Mouse (Mus musculus) layer of hippocampus, postnatal 10 days (tissue): ENCODE results near the gene Cacna1h. TPM values are rescaled to one million over a fixed set of nuclear protein-coding genes. Genes with fewer than 3 reads are reported as not detected.
A peak's percentile ranks its signal among the peaks of the same experiment; 100 is the strongest.

Experiments
- DNase-seq, 2 experiments: peaks; one replicate each; pipeline ENCODE4 v3.0.0; 2021; ENCODE audit warnings: low spot score in 2 of 2
- long read RNA-seq: library from polyadenylated mRNA; stranded (forward); transcript quantifications from one replicate; pipeline ENCODE4 v2.0.0, GENCODE M21; 2023
- total RNA-seq, 2 experiments: library from RNA; stranded (reverse); gene quantifications; 2 replicates each; pipeline ENCODE4 v1.2.3; 2021

Gene Cacna1h
- 100 to 1,000 TPM in 1 of 2 experiments, 10 to 100 TPM in 1; 91.4 to 104 TPM for total RNA-seq
- long read RNA-seq, full-length matches to known transcripts: 3 of 17 reads
- long read RNA-seq, partial matches to known transcripts: 7 of 17 reads
- long read RNA-seq, other reads (novel, unspliced or antisense): 7 of 17 reads

DNA sequence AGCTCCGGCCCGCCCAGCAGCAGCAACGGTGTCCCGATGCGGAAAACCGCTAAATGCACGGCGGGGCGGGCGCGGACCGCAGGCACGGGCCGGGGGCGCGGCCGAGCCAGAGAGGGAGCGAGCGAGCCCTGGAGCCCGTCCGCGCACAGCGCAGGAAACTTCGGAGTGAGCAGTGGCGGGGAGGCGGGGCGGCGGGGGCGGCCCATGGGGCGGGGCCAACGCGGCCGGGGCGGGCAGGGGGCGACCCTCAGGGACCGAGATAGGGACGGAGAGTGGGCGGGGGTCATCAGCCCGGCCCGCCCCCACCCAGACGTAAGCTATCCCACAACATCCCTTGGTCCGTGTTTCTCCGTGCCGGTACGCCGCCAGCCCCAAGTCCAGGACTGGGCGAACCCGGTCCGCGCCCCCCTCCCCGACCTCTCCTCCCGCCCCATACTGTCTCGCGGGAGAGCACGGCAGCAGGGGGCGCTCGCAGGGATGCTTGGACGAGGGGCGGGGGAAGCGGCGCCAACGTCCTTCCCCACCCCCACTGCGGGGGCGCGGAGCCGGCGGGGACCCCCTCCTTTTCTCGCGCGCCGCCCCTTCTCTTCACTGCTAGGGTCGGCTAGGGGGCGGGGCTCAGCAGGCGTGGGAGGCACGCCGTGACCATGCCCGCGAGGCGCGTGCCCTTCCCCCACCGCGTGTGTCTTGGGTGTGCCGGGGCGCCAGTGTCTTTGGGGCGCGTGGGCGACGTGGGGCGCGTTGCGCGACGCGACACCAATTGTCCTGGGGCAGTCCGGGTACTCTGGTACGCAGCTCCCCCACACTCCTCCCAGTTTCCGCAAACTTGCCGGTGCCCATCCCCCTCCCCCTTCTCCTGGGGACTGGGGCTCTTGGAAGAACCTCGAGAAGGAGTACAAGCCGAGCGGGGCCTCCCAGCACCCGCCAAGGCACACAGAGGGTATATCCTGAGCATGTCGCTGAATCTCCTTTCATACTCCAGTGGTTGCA, at the start of gene Cacna1h:
TSS of gene Cacna1h (minus strand) at position 167 of the 990 bp plus-strand sequence.
- DNase-seq: peak; percentile 89 to 93

DNA sequence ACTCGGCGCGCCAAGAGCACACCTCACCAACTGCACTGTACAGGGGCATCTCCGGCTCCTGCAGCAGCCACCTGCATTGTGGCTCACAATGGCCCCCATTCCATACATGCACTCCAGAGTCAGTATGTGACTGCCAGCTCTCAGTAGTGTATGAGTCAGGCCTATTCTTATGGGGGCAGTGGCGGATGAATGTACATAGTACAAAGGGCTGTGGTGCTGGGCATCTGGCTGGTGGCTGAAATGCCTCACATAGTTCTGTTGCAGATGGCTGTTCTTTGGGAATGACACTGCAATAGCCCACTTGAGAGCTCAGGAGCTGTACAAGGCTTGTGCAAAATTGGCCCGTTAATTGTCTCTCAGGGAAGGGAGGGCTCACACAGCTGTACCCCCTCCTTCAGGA, 48.5 kb upstream of the Cacna1h start:
- DNase-seq: no peak

GRCm38 (mm10) chr17:25480820-25481219, 47.2 kb upstream of the Cacna1h start:
- no peak for DNase-seq

DNA sequence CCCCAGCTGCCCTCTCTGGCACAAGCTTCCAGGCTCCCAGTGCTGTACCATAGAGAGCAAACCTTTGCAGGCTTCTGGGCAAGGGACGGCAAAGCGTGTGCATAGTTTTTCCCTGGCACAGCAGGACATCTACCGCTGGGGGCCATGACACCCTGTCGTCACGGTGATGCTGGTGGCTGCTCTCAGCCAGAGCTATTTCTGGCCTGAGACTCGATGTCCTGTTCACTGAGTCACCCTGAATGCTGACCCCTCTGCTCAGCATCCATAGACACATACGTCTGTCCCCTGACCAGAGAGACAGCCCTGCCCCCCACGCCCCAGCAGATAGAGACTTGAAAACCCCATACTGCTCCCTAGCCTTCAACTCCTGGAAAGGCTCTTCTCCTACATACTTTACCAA, 46.6 kb upstream of the Cacna1h start:
- no peak for DNase-seq

DNA sequence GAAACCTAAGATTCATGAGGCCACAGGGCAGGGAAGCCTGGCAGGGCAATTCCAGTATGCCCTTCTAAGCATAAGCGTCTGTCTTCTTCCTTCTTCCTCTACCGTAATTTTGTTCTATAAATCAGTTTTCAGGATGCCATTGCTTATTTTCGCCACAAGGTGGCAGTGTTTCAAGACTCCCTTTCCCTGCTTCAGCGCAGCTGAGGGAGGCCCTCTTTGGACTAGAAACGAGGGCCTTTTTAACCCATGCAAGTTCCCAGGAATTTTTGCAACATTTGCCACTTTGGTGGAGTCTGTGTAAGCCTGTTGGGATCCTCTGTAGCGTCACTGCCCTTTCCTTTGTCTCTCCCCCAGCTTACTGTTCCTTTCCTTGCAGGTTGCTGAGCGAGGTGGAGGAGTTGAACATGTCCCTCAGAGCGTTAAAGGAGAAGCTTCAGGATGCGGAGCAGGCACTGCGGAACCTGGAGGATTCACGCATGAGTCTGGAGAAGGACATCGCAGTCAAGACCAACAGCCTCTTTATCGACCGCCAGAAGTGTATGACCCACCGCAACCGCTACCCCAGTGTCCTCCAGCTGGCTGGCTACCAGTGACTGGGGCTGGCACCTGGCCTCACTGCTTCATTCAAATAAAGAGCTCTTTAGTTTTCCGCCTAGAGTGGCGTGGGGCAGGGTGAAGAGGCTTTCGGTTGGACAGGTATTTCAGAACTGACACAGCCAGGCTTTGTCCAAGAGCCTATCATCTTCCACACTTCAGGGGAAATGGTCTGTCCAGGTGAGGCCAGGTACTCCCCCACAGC, 42.6 kb upstream of the Cacna1h start:
- DNase-seq: peak; percentile 72 to 79

- DNase-seq: peak; percentile 57 to 70
Observed at GRCm38 (mm10) chr17:25474330-25475077, 40.9 kb upstream of the Cacna1h start.

GRCm38 (mm10) chr17:25472044-25472443, 38.5 kb upstream of the Cacna1h start:
- no peak for DNase-seq

GRCm38 (mm10) chr17:25471418-25471817, 37.8 kb upstream of the Cacna1h start:
- DNase-seq: peak; percentile 47 to 50

- peak; percentile 81 to 83 for DNase-seq
Observed at GRCm38 (mm10) chr17:25469798-25470197, 36.2 kb upstream of the Cacna1h start.

GRCm38 (mm10) chr17:25468301-25468700, 34.7 kb upstream of the Cacna1h start:
- DNase-seq: no peak

- no peak for DNase-seq
Observed at GRCm38 (mm10) chr17:25467781-25468180, 34.2 kb upstream of the Cacna1h start.

DNA sequence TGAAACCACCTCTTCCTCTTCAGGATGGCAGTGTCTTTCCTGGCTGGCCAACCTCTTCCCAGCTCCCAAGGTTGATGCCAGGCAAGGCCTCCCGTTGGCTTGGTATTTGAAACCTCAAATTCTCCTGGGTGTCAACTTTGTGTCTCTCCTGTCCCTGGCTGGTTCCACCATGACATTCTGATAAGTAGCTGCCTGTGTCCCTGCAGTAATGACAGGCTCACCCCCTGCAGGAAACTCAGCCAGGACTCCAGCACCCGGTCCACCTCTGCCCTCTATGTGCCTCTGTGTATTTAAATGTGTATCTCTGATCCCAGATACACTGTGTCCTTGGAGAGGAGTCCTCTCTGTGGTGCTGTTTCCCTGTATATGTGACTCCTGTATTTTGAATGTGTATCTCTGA, 32.7 kb upstream of the Cacna1h start:
- no peak for DNase-seq

DNA sequence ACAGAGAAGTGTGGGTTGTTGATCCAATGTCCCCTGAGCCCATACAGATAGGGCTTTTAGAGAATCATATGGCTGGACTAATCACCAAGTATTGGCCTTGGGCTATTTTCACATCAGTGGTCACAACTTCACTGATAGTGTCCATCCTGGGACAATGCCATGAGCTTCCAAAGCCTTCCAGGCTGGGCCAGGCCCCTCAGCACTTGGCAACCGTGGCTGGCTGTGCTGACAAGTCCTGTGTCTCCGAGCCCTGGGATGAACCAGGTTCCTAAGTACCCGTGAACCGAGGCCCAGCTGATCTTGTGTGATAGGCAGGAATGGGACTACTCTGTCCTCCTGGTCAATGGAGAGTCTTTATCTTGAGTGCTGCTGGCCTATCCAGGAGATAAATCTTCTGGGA, 30.5 kb upstream of the Cacna1h start:
- DNase-seq: no peak

- no peak for DNase-seq
Observed at GRCm38 (mm10) chr17:25463326-25463945, 29.9 kb upstream of the Cacna1h start.

GRCm38 (mm10) chr17:25462236-25462875, 28.8 kb upstream of the Cacna1h start:
- peak in 1 of 2 experiments; percentile 35 for DNase-seq

GRCm38 (mm10) chr17:25456540-25456939, 23.0 kb upstream of the Cacna1h start:
- DNase-seq: peak; percentile 58 to 74

GRCm38 (mm10) chr17:25454272-25454671, 20.7 kb upstream of the Cacna1h start, which contains the start of gene Tekt4:
TSS of gene Tekt4 (plus strand) at chr17:25454615.
- DNase-seq: peak in 1 of 2 experiments; percentile 45

- DNase-seq: no peak
Observed at GRCm38 (mm10) chr17:25452246-25452965, 18.8 kb upstream of the Cacna1h start.

- DNase-seq: no peak
Observed at GRCm38 (mm10) chr17:25450329-25450728, 16.7 kb upstream of the Cacna1h start.
